27 mouse cellular contexts compared by ENCODE assay signal in genomic region chr14:114374847-114375246, GRCm38 (mm10).
"Had no signal": no experiment of that assay in that cellular context is flagged by ENCODE, and none has a peak within 500 bp of the region (broad histone marks: within the 10 kb centered on the region; RNA-seq: fewer than 3 reads in every experiment).

No protein-coding gene starts in this region.

- H3K36me3 ChIP-seq: limb, embryonic 10.5 days; limb, embryonic 12.5 days; limb, embryonic 13.5 days; limb, embryonic 15.5 days; liver, embryonic 12.5 days; liver, embryonic 13.5 days; liver, embryonic 15.5 days; lung, embryonic 15.5 days; midbrain, embryonic 10.5 days; midbrain, embryonic 12.5 days; midbrain, embryonic 13.5 days; midbrain, embryonic 15.5 days had no signal

- DNase-seq: left cerebral cortex, postnatal 4 days; liver; liver, embryonic 13.5 days; liver, postnatal 0 days; lung, adult 18-20 months; lung, adult 2 months; lung, embryonic 14.5 days; lung, postnatal 10 days; lung, postnatal 14 days; lung, postnatal 36 days; lung, postnatal 4 days; midbrain, embryonic 14.5 days had no signal

- H3K9me3 ChIP-seq: limb, embryonic 10.5 days; limb, embryonic 12.5 days; limb, embryonic 13.5 days; limb, embryonic 15.5 days; liver, embryonic 13.5 days; liver, embryonic 15.5 days; lung, embryonic 15.5 days; midbrain, embryonic 10.5 days; midbrain, embryonic 12.5 days; midbrain, embryonic 13.5 days; midbrain, embryonic 15.5 days had no signal

- H3K4me1 ChIP-seq: limb, embryonic 10.5 days; limb, embryonic 12.5 days; limb, embryonic 13.5 days; limb, embryonic 15.5 days; liver, embryonic 12.5 days; liver, embryonic 13.5 days; liver, embryonic 15.5 days; lung, embryonic 15.5 days; megakaryocyte, embryonic 14.5 days; midbrain, embryonic 10.5 days; midbrain, embryonic 12.5 days; midbrain, embryonic 13.5 days; midbrain, embryonic 15.5 days had no signal

- H3K4me3 ChIP-seq: limb, embryonic 10.5 days; limb, embryonic 12.5 days; limb, embryonic 13.5 days; limb, embryonic 15.5 days; liver, embryonic 12.5 days; liver, embryonic 13.5 days; liver, embryonic 15.5 days; lung, embryonic 15.5 days; megakaryocyte, embryonic 14.5 days; midbrain, embryonic 10.5 days; midbrain, embryonic 12.5 days; midbrain, embryonic 13.5 days; midbrain, embryonic 15.5 days; myocyte had no signal

- H3K9ac ChIP-seq: limb, embryonic 12.5 days; limb, embryonic 13.5 days; limb, embryonic 15.5 days; liver, embryonic 12.5 days; liver, embryonic 13.5 days; liver, embryonic 14.5 days; liver, embryonic 15.5 days; liver, postnatal 0 days; lung, embryonic 14.5 days; lung, embryonic 15.5 days; midbrain, embryonic 12.5 days; midbrain, embryonic 13.5 days; midbrain, embryonic 15.5 days had no signal

- H3K27me3 ChIP-seq: limb, embryonic 12.5 days; limb, embryonic 13.5 days; limb, embryonic 15.5 days; liver, embryonic 12.5 days; liver, embryonic 13.5 days; liver, embryonic 15.5 days; lung, embryonic 15.5 days; megakaryocyte, embryonic 14.5 days; midbrain, embryonic 12.5 days; midbrain, embryonic 13.5 days; midbrain, embryonic 15.5 days had no signal

- H3K27ac ChIP-seq: limb, embryonic 10.5 days; limb, embryonic 12.5 days; limb, embryonic 13.5 days; limb, embryonic 15.5 days; liver, embryonic 12.5 days; liver, embryonic 13.5 days; liver, embryonic 14.5 days; liver, embryonic 15.5 days; lung, embryonic 15.5 days; macrophage; midbrain, embryonic 10.5 days; midbrain, embryonic 12.5 days; midbrain, embryonic 13.5 days; midbrain, embryonic 15.5 days had no signal
